Mouse (Mus musculus): ENCODE data around the gene Tada1.

The Tada1 gene

GRCm38 (mm10) chr1:166388511-166388910, 9.6 kb downstream of the Tada1 start:
- DNase-seq, result no peak

GRCm38 (mm10) chr1:166389406-166390125, 10.7 kb downstream of the Tada1 start:
- no peak for DNase-seq

- DNase-seq, result no peak
Observed at GRCm38 (mm10) chr1:166391671-166392070, 12.8 kb downstream of the Tada1 start.

GRCm38 (mm10) chr1:166394770-166395169, 15.9 kb downstream of the Tada1 start:
- DNase-seq, result no peak

GRCm38 (mm10) chr1:166395661-166396060, 16.8 kb downstream of the Tada1 start:
- no peak for DNase-seq

GRCm38 (mm10) chr1:166396381-166396780, 17.5 kb downstream of the Tada1 start:
- no peak for DNase-seq

GRCm38 (mm10) chr1:166401455-166401854, 22.6 kb downstream of the Tada1 start:
- DNase-seq, result peak; percentile 26

GRCm38 (mm10) chr1:166402003-166402402, 23.1 kb downstream of the Tada1 start:
- no peak for DNase-seq

- no peak for DNase-seq
Observed at GRCm38 (mm10) chr1:166403846-166404245, 24.9 kb downstream of the Tada1 start.

GRCm38 (mm10) chr1:166409177-166409700, 30.3 kb downstream of the Tada1 start:
- DNase-seq, result peak; percentile 46

- DNase-seq, result peak; percentile 81
Observed at GRCm38 (mm10) chr1:166409701-166410220, 30.9 kb downstream of the Tada1 start, which contains the start of gene Pogk. Gene Pogk (minus strand): TSS chr1:166409863.

GRCm38 (mm10) chr1:166411541-166411940, 32.6 kb downstream of the Tada1 start:
- no peak for DNase-seq

- DNase-seq, result no peak
Observed at GRCm38 (mm10) chr1:166412266-166412665, 33.4 kb downstream of the Tada1 start.

- DNase-seq, result no peak
Observed at GRCm38 (mm10) chr1:166429053-166429452, 50.2 kb downstream of the Tada1 start.

GRCm38 (mm10) chr1:166429809-166430431, 51.0 kb downstream of the Tada1 start:
- peak; percentile 21 for DNase-seq

- DNase-seq, result no peak
Observed at GRCm38 (mm10) chr1:166439426-166439825, 60.5 kb downstream of the Tada1 start.

- no peak for DNase-seq
Observed at GRCm38 (mm10) chr1:166441992-166442391, 63.1 kb downstream of the Tada1 start.
